In the genomic region with DNA sequence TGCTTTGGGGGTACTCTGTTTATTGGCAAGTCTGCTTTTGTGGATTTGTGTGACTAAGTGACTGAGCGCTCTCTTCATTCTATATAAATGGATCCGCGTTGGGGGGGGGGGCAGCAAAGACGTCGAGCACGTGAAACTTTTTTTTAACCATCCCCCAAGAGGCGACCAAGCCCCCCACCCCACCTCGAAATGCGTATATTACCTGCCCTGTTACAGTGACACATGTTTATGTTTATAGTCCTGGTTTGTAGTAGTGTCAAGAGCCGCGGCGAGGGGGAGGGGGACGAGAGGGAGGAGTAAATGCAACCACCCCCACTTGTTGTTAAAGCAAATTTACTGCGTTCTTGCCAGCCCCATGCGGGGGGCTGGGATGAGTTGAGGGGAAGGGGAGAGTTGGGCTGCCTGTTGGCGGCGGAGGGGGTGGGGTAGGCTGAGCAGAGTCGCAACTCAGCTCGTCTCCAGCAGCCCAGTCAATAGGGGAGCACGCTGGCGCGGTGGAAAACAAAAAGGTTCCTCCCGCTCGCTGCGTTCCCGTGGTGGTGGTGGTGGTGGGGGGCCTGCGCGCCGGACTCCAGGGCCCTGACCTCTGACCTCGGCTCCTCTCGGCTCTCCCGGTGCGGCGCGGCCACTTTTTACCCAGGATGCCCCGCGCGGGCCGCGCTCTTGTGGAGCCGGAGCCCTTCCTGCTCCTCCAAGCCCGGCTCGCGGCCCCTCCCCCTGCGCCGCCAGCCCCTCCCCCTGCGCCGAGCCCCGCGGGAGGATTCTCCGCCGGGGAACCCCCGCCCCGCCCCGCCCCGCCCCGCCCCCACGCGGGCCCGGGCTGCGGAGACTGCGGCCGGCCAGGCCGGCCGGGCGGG, we compare ENCODE assay signal across 8 mouse cellular contexts. TPM values are rescaled to one million over a fixed set of nuclear protein-coding genes. Genes with fewer than 3 reads are reported as not detected.
DNase-seq lines count a peak whose midpoint lies in the region; ATAC-seq and TF ChIP-seq lines count a peak whose summit lies in the region.

No protein-coding gene starts in this region.

- TF ChIP-seq EP300 in liver, embryonic 14.5 days (IDR thresholded peaks at IDR 0.05; ENCODE audit: low read depth) = no peak

- H3K36me3 ChIP-seq in heart, embryonic 13.5 days = no peaks in the 10 kb centered on the region
- no peaks in the 10 kb centered on the region for H3K36me3 ChIP-seq in liver, embryonic 14.5 days (replicated peaks; ENCODE audit: control insufficient read depth, insufficient read depth, low read depth)
- H3K36me3 ChIP-seq in stomach, embryonic 15.5 days = no peaks in the 10 kb centered on the region

- ATAC-seq in heart, embryonic 13.5 days (ENCODE audit: extremely low read depth, insufficient number of reproducible peaks, low FRiP score, low TSS enrichment) = peak; percentile 90
- peak; percentile 89 for ATAC-seq in liver, embryonic 14.5 days (ENCODE audit: insufficient read depth)
- peak; percentile 45 for ATAC-seq in stomach, embryonic 15.5 days (ENCODE audit: insufficient read depth, low FRiP score, low read depth)

- DNase-seq in CD4-positive helper T cell, adult 2 months (ENCODE audit: low read depth, low spot score) = peak; percentile 94
- peak; percentile 95 to 98 for DNase-seq in kidney, postnatal 25 days
- DNase-seq in liver, embryonic 14.5 days (ENCODE audit: low read depth in 3 of 3, low spot score in 3 of 3) = peak in 2 of 3 experiments; percentile 84 to 85
- peak; percentile 87 to 91 for DNase-seq in natural killer cell, adult 2 months (ENCODE audit: low spot score in 2 of 2)

- TF ChIP-seq CTCF in bone marrow macrophage, adult 2 months (IDR thresholded peaks at IDR 0.05; ENCODE audit: low read depth, low read length) = no peak
- no peak for TF ChIP-seq CTCF in embryonic fibroblast, embryonic 13.5 days (IDR thresholded peaks at IDR 0.05; ENCODE audit: borderline replicate concordance, insufficient read depth, low read length)
- TF ChIP-seq CTCF in liver, embryonic 14.5 days (IDR thresholded peaks at IDR 0.05; ENCODE audit: low read depth) = no peak

- no peaks in the 10 kb centered on the region for H3K9me3 ChIP-seq in heart, embryonic 13.5 days
- H3K9me3 ChIP-seq in liver, embryonic 14.5 days (ENCODE audit: control insufficient read depth, low read length) = no peaks in the 10 kb centered on the region
- no peaks in the 10 kb centered on the region for H3K9me3 ChIP-seq in stomach, embryonic 15.5 days

- H3K4me3 ChIP-seq in bone marrow macrophage, adult 2 months (ENCODE audit: insufficient read depth, low read length) = peak overlapping the region; percentile 80
- peak overlapping the region; percentile 61 for H3K4me3 ChIP-seq in embryonic fibroblast, embryonic 13.5 days (ENCODE audit: insufficient read depth, low read length)
- H3K4me3 ChIP-seq in heart, embryonic 13.5 days = peak overlapping the region; percentile 71
- H3K4me3 ChIP-seq in liver, embryonic 14.5 days (ENCODE audit: insufficient read depth in 1 of 2, low read depth in 2 of 2, low read length in 2 of 2) = peak overlapping the region; percentile 62 to 86
- peak overlapping the region; percentile 63 for H3K4me3 ChIP-seq in stomach, embryonic 15.5 days (replicated peaks)

- peak overlapping the region; percentile 82 for H3K4me2 ChIP-seq in heart, embryonic 13.5 days
- peak overlapping the region; percentile 88 for H3K4me2 ChIP-seq in liver, embryonic 14.5 days (ENCODE audit: low read depth)
- peak overlapping the region; percentile 80 for H3K4me2 ChIP-seq in stomach, embryonic 15.5 days

- no peak for TF ChIP-seq POLR2A in bone marrow macrophage, adult 2 months (IDR thresholded peaks at IDR 0.05; ENCODE audit: borderline replicate concordance, low read depth, low read length)
- peak; percentile 59 for TF ChIP-seq POLR2A in embryonic fibroblast, embryonic 13.5 days (IDR thresholded peaks at IDR 0.05; ENCODE audit: low read depth, low read length)

- WGBS in heart, embryonic 13.5 days = under 1% methylated on average over 39 of the region's 66 CpGs
- WGBS in liver, embryonic 14.5 days (ENCODE audit: insufficient replicate concordance) = under 1% methylated on average over 42 of the region's 66 CpGs
- WGBS in stomach, embryonic 15.5 days = under 1% methylated on average over 39 of the region's 66 CpGs

- H3K27ac ChIP-seq in bone marrow macrophage, adult 2 months (ENCODE audit: insufficient read depth, low read depth, low read length) = peak overlapping the region; percentile 75
- H3K27ac ChIP-seq in embryonic fibroblast, embryonic 13.5 days (ENCODE audit: insufficient read depth, low read length) = peak overlapping the region; percentile 94
- H3K27ac ChIP-seq in heart, embryonic 13.5 days (replicated peaks) = peak overlapping the region; percentile 100
- H3K27ac ChIP-seq in liver, embryonic 14.5 days = peak overlapping the region; percentile 91
- H3K27ac ChIP-seq in stomach, embryonic 15.5 days = peak overlapping the region; percentile 99

- no peaks in the 10 kb centered on the region for H3K27me3 ChIP-seq in heart, embryonic 13.5 days (replicated peaks)
- peaks cover 12% of the 10 kb centered on the region for H3K27me3 ChIP-seq in liver, embryonic 14.5 days (ENCODE audit: control insufficient read depth, insufficient read depth, low read length)
- no peaks in the 10 kb centered on the region for H3K27me3 ChIP-seq in stomach, embryonic 15.5 days (replicated peaks)

- H3K4me1 ChIP-seq in bone marrow macrophage, adult 2 months (ENCODE audit: control insufficient read depth, insufficient read depth, low read length) = peaks cover 10% of the 10 kb centered on the region
- H3K4me1 ChIP-seq in embryonic fibroblast, embryonic 13.5 days (ENCODE audit: control insufficient read depth, insufficient read depth, low read length) = peaks cover 3% of the 10 kb centered on the region; the same call in 1 of the 2 replicates
- peaks cover 37% of the 10 kb centered on the region for H3K4me1 ChIP-seq in heart, embryonic 13.5 days
- H3K4me1 ChIP-seq in liver, embryonic 14.5 days (replicated peaks; ENCODE audit: control insufficient read depth in 2 of 2, insufficient read depth in 2 of 2, low read length in 1 of 2) = peaks cover 5 to 10% of the 10 kb centered on the region in 2 experiments
- no peaks in the 10 kb centered on the region; the same call in 1 of the 2 replicates for H3K4me1 ChIP-seq in stomach, embryonic 15.5 days

- peak overlapping the region; percentile 93 for H3K9ac ChIP-seq in heart, embryonic 13.5 days
- peak overlapping the region; percentile 89 for H3K9ac ChIP-seq in liver, embryonic 14.5 days (replicated peaks)
- peak overlapping the region; percentile 53 for H3K9ac ChIP-seq in stomach, embryonic 15.5 days

RNA-seq across cellular contexts. Expression of gene Mllt10, which starts 1.1 kb away (rescaled TPM):
- polyA plus RNA-seq in bone marrow macrophage, adult 2 months (2012; ENCODE audit: insufficient read depth, insufficient read length, missing spikeins) = 29.4 and 32.5 TPM in 2 replicates
- polyA plus RNA-seq in embryonic fibroblast, embryonic 13.5 days (2011; ENCODE audit: insufficient read length, low read depth, missing spikeins) = 49.3 and 52.0 TPM in 2 replicates
- 32.5 and 42.5 TPM in 2 replicates for polyA plus RNA-seq in heart, embryonic 13.5 days (2015; fragmentation: Nextera tagmentation; extraction: Ambion mirVana)
- polyA plus RNA-seq in liver, embryonic 14.5 days (2012; rRNA removed) = 13.4 and 16.4 TPM in 2 replicates
- 14.4 and 19.7 TPM in 2 replicates for polyA plus RNA-seq in liver, embryonic 14.5 days (2014; fragmentation: Nextera tagmentation; extraction: Ambion mirVana)
- polyA plus RNA-seq in stomach, embryonic 15.5 days (2015; fragmentation: Nextera tagmentation; extraction: Ambion mirVana) = 52.2 and 59.1 TPM in 2 replicates

RNA-seq across cellular contexts. Expression of gene Skida1, which starts 7.3 kb away (rescaled TPM):
- polyA plus RNA-seq in bone marrow macrophage, adult 2 months (2012; ENCODE audit: insufficient read depth, insufficient read length, missing spikeins) = not detected in 2 replicates
- 4.4 and 8.5 TPM in 2 replicates for polyA plus RNA-seq in embryonic fibroblast, embryonic 13.5 days (2011; ENCODE audit: insufficient read length, low read depth, missing spikeins)
- 5.5 and 6.6 TPM in 2 replicates for polyA plus RNA-seq in heart, embryonic 13.5 days (2015; fragmentation: Nextera tagmentation; extraction: Ambion mirVana)
- 0.48 and 0.60 TPM in 2 replicates for polyA plus RNA-seq in liver, embryonic 14.5 days (2012; rRNA removed)
- 0.27 and 0.43 TPM in 2 replicates for polyA plus RNA-seq in liver, embryonic 14.5 days (2014; fragmentation: Nextera tagmentation; extraction: Ambion mirVana)
- polyA plus RNA-seq in stomach, embryonic 15.5 days (2015; fragmentation: Nextera tagmentation; extraction: Ambion mirVana) = 4.0 TPM in 2 replicates

RNA-seq across cellular contexts. Expression of gene A930004D18Rik, which starts 18.6 kb away (rescaled TPM):
- polyA plus RNA-seq in bone marrow macrophage, adult 2 months (2012; ENCODE audit: insufficient read depth, insufficient read length, missing spikeins) = not detected in 2 replicates
- 6.4 and 8.6 TPM in 2 replicates for polyA plus RNA-seq in embryonic fibroblast, embryonic 13.5 days (2011; ENCODE audit: insufficient read length, low read depth, missing spikeins)
- 11.3 and 12.0 TPM in 2 replicates for polyA plus RNA-seq in heart, embryonic 13.5 days (2015; fragmentation: Nextera tagmentation; extraction: Ambion mirVana)
- polyA plus RNA-seq in liver, embryonic 14.5 days (2012; rRNA removed) = 0.32 and 0.48 TPM in 2 replicates
- 0.36 and 0.81 TPM in 2 replicates for polyA plus RNA-seq in liver, embryonic 14.5 days (2014; fragmentation: Nextera tagmentation; extraction: Ambion mirVana)
- polyA plus RNA-seq in stomach, embryonic 15.5 days (2015; fragmentation: Nextera tagmentation; extraction: Ambion mirVana) = 11.3 and 12.7 TPM in 2 replicates

RNA-seq across cellular contexts. Expression of gene H2al2a, which starts 59.4 kb away (rescaled TPM):
- polyA plus RNA-seq in bone marrow macrophage, adult 2 months (2012; ENCODE audit: insufficient read depth, insufficient read length, missing spikeins) = not detected in 2 replicates
- not detected in 2 replicates for polyA plus RNA-seq in embryonic fibroblast, embryonic 13.5 days (2011; ENCODE audit: insufficient read length, low read depth, missing spikeins)
- polyA plus RNA-seq in heart, embryonic 13.5 days (2015; fragmentation: Nextera tagmentation; extraction: Ambion mirVana) = not detected in 2 replicates
- not detected in 2 replicates for polyA plus RNA-seq in liver, embryonic 14.5 days (2012; rRNA removed)
- not detected in 2 replicates for polyA plus RNA-seq in liver, embryonic 14.5 days (2014; fragmentation: Nextera tagmentation; extraction: Ambion mirVana)
- not detected in 2 replicates for polyA plus RNA-seq in stomach, embryonic 15.5 days (2015; fragmentation: Nextera tagmentation; extraction: Ambion mirVana)

Comparison
In these comparisons a context has a peak if more than half of its experiments do, and no peak if none do; other contexts are left out.
1. Peak in every context shown above with its lines: DNase-seq, ATAC-seq, H3K4me3 ChIP-seq and H3K27ac ChIP-seq.